Mouse (Mus musculus): ENCODE measurements around the gene Olfr736.

Gene Olfr736

DNA sequence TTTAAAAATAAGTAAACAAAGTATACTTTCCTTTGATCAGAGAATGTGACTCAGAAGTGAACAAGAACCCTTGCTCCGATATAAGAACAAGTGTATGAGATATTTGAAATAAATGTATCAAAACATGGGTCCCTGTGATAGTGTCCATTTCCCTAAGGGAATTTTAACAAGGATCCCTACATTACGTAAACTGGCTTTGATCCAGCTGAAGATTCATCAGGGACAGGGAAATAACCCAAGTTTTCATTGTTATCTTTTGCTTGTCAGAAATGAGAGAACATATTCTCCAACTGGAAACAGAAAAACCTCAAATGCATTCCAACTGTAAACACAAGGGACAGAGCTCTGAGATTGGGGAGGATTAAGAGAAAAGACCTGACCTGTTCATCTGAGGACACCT, at the start of gene Olfr736:
Gene Olfr736, plus strand, starts transcription at position 301 of the 400 bp plus-strand sequence.
- H3K36me3 ChIP-seq (ENCODE audit: control insufficient read depth, insufficient read depth, low read length, poor library complexity, severe bottlenecking), result no peaks in the 10 kb centered on the region
- no peaks in the 10 kb centered on the region for H3K27me3 ChIP-seq (ENCODE audit: control insufficient read depth, insufficient read depth, low read length, poor library complexity, severe bottlenecking)
- no peak for DNase-seq (ENCODE audit: low read depth, low spot score)

DNA sequence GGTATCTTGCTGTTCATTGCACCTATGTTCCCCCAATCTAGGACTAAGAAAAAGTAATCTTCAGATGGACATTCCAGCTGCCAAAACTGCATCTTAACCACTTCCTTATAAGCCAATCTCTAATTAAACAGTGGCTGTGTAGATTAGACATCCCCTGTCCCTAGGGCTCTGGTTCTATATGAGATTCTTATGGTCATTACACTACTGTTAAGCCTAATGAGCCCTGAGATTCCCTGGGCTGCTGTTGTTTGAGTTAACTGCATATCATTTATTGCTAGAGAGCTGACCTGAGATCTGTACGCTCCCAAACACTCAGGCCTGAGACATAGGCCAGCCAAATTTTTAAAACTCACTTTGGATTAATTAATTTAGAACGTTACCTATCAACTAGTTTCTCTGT, 32.2 kb upstream of the Olfr736 start, which contains the start of gene Olfr735:
Gene Olfr735, minus strand, starts transcription at position 77 of the 400 bp plus-strand sequence.
- no peaks in the 10 kb centered on the region for H3K27me3 ChIP-seq (ENCODE audit: control insufficient read depth, insufficient read depth, low read length, poor library complexity, severe bottlenecking)
- DNase-seq (ENCODE audit: low read depth, low spot score), result no peak
- no peaks in the 10 kb centered on the region for H3K36me3 ChIP-seq (ENCODE audit: control insufficient read depth, insufficient read depth, low read length, poor library complexity, severe bottlenecking)

DNA sequence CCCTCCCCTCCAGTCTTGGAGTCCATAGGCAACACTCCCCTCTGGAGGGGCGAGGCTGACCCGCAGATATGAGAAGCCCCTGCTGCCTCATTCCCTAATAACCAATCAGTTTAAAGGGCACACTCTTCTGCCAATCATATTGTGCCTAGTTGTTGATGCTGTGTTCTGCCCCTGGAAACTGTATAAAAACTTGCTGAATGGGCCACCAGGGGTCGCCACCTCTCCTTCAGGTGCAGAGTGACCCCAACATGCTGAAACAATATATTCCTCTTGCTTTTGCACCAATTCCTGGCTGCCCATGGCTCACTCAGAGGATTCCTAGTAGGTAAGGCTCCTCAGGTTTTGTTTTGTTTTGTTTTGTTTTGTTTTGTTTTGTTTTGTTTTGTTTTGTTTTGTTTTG, 28.5 kb upstream of the Olfr736 start:
- H3K27me3 ChIP-seq (ENCODE audit: control insufficient read depth, insufficient read depth, low read length, poor library complexity, severe bottlenecking), result no peaks in the 10 kb centered on the region
- DNase-seq (ENCODE audit: low read depth, low spot score), result peak; percentile 7
- no peaks in the 10 kb centered on the region for H3K36me3 ChIP-seq (ENCODE audit: control insufficient read depth, insufficient read depth, low read length, poor library complexity, severe bottlenecking)

DNA sequence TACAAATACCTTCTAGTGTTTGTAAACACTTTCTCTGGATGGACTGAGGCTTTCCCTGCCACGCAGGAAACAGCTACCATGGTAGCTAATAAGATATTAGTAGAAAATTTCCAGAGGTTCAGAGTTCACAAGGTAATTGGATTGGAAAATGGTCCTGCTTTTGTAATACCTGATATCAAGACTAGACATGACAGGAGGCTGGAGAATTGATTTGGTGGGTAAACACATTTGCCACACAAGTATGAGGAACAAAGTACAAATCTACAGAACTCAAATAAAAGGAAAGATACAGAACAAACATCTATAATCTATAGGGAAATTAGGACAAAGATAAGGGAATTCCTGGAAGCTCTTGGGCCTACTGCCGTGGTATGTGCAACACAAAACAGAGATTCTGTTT, 24.2 kb upstream of the Olfr736 start:
- no peak for DNase-seq (ENCODE audit: low read depth, low spot score)
- no peaks in the 10 kb centered on the region for H3K36me3 ChIP-seq (ENCODE audit: control insufficient read depth, insufficient read depth, low read length, poor library complexity, severe bottlenecking)

GRCm38 (mm10) chr14:50357593-50357992, 23.4 kb upstream of the Olfr736 start, which contains the start of gene Tlr11:
Gene Tlr11, plus strand, starts transcription at chr14:50357914.
- H3K27me3 ChIP-seq (ENCODE audit: control insufficient read depth, insufficient read depth, low read length, poor library complexity, severe bottlenecking), result no peaks in the 10 kb centered on the region
- DNase-seq (ENCODE audit: low read depth, low spot score), result no peak
- H3K36me3 ChIP-seq (ENCODE audit: control insufficient read depth, insufficient read depth, low read length, poor library complexity, severe bottlenecking), result no peaks in the 10 kb centered on the region

More for the DNA sequence above, 24.2 kb upstream of the Olfr736 start:
- H3K27me3 ChIP-seq (ENCODE audit: control insufficient read depth, insufficient read depth, low read length, poor library complexity, severe bottlenecking), result no peaks in the 10 kb centered on the region

- Histone ChIP-seq H3K36me3 (ENCODE audit: control insufficient read depth, insufficient read depth, low read length, poor library complexity, severe bottlenecking) (no peaks in the 10 kb centered on the region), H3K27me3 (ENCODE audit: control insufficient read depth, insufficient read depth, low read length, poor library complexity, severe bottlenecking) (no peaks in the 10 kb centered on the region)
- no peak for DNase-seq (ENCODE audit: low read depth, low spot score)
These were observed 20.5 kb upstream of the Olfr736 start for GRCm38 (mm10) chr14:50360480-50360879.

- H3K27me3 ChIP-seq (ENCODE audit: control insufficient read depth, insufficient read depth, low read length, poor library complexity, severe bottlenecking), result no peaks in the 10 kb centered on the region
- H3K36me3 ChIP-seq (ENCODE audit: control insufficient read depth, insufficient read depth, low read length, poor library complexity, severe bottlenecking), result no peaks in the 10 kb centered on the region
- DNase-seq (ENCODE audit: low read depth, low spot score), result no peak
These were observed 17.4 kb upstream of the Olfr736 start for GRCm38 (mm10) chr14:50363561-50363960.

- Histone ChIP-seq H3K36me3 (ENCODE audit: control insufficient read depth, insufficient read depth, low read length, poor library complexity, severe bottlenecking) (no peaks in the 10 kb centered on the region), H3K27me3 (ENCODE audit: control insufficient read depth, insufficient read depth, low read length, poor library complexity, severe bottlenecking) (no peaks in the 10 kb centered on the region)
- DNase-seq (ENCODE audit: low read depth, low spot score), result no peak
These were observed 26.3 kb downstream of the Olfr736 start, which contains the start of gene Olfr738 for GRCm38 (mm10) chr14:50407268-50407667. Gene Olfr738, plus strand, starts transcription at chr14:50407568.

GRCm38 (mm10) chr14:50418326-50418725, 37.4 kb downstream of the Olfr736 start, which contains the start of gene Olfr739:
Gene Olfr739, plus strand, starts transcription at chr14:50418626.
- no peak for DNase-seq (ENCODE audit: low read depth, low spot score)
- Histone ChIP-seq H3K36me3 (ENCODE audit: control insufficient read depth, insufficient read depth, low read length, poor library complexity, severe bottlenecking) (no peaks in the 10 kb centered on the region), H3K27me3 (ENCODE audit: control insufficient read depth, insufficient read depth, low read length, poor library complexity, severe bottlenecking) (no peaks in the 10 kb centered on the region)
